Mouse (Mus musculus) intestine, postnatal 0 days (tissue): ENCODE measurements around the gene Thsd7a. TPM values are rescaled to one million over a fixed set of nuclear protein-coding genes. Genes with fewer than 3 reads are reported as not detected.

Experiments used
- ATAC-seq: fragments of 200-750 bp; cut with Nextera tagmentation; 2 replicates; pipeline ENCODE4 v1.8.0; 2017; ENCODE audit warnings: mild to moderate bottlenecking, moderate TSS enrichment, moderate library complexity
- H3K27ac ChIP-seq: fragments of 300-500 bp; sonication (generic); 2 replicates; pipeline ENCODE4 v1.5.1; 2014; ENCODE audit warnings: mild to moderate bottlenecking, low read depth, low read length, moderate library complexity
- H3K27me3 ChIP-seq: fragments of 300-500 bp; sonication (generic); replicated peaks from 2 replicates; pipeline ENCODE4 v1.6.1; 2014; ENCODE audit warnings: low read length, mixed read lengths; ENCODE audit not compliant: control insufficient read depth, insufficient read depth
- H3K36me3 ChIP-seq: fragments of 300-500 bp; sonication (generic); 2 replicates; pipeline ENCODE4 v1.6.1; 2014; ENCODE audit warnings: mild to moderate bottlenecking, moderate library complexity; ENCODE audit not compliant: control insufficient read depth, insufficient read depth
- H3K4me1 ChIP-seq: fragments of 300-500 bp; sonication (generic); replicated peaks from 2 replicates; pipeline ENCODE4 v1.6.1; 2014; ENCODE audit warnings: antibody characterized with exemption, low read length, mixed read lengths; ENCODE audit not compliant: control insufficient read depth, insufficient read depth
- H3K4me2 ChIP-seq: fragments of 300-500 bp; sonication (generic); replicated peaks from 2 replicates; pipeline ENCODE4 v1.6.1; 2014; ENCODE audit warnings: low read depth, mild to moderate bottlenecking, moderate library complexity
- H3K4me3 ChIP-seq: fragments of 300-500 bp; sonication (generic); 2 replicates; pipeline ENCODE4 v1.5.1; 2014; ENCODE audit warnings: low read depth, low read length
- H3K9ac ChIP-seq: fragments of 300-500 bp; sonication (generic); 2 replicates; pipeline ENCODE4 v1.6.1; 2014; ENCODE audit warnings: mild to moderate bottlenecking, low read depth, low read length
- H3K9me3 ChIP-seq: fragments of 300-500 bp; sonication (generic); 2 replicates; pipeline ENCODE4 v1.6.1; 2016; ENCODE audit warnings: mixed run types; ENCODE audit not compliant: control insufficient read depth
- CTCF ChIP-seq: sonication (generic); IDR thresholded peaks from 2 replicates; pipeline ENCODE4 v1.5.1; 2016; ENCODE audit warnings: low read depth, mild to moderate bottlenecking, control low read depth, antibody characterized with exemption, moderate library complexity
- WGBS: fragments of 180-500 bp; shearing (Covaris S2); extraction: QIAGEN DNeasy Blood & Tissue Kit; methylation state at CpG from one replicate; pipeline ENCODE4 v1.1.7; 2014; 5-methylcytosine and 5-hydroxymethylcytosine counted together
- polyA plus RNA-seq: library from polyadenylated mRNA; unstranded; fragments of >200 nt; fragmentation: Nextera tagmentation; extraction: Ambion mirVana; gene quantifications from 2 replicates; pipeline ENCODE4 v1.2.1, GENCODE M21; 2015

The Thsd7a gene
- polyA plus RNA-seq, 1 experiment from 2014 or later = 1.1 TPM

GRCm38 (mm10) chr6:12562336-12562735, 186.9 kb downstream of the Thsd7a start:
- H3K4me2 ChIP-seq = no peak overlapping the region
- no peak for ATAC-seq

GRCm38 (mm10) chr6:12560500-12560899, 188.7 kb downstream of the Thsd7a start:
- TF ChIP-seq CTCF = no peak
- 91% methylated on average over 2 of the region's 2 CpGs for WGBS

More at GRCm38 (mm10) chr6:12562336-12562735, 186.9 kb downstream of the Thsd7a start:
- 83% methylated on average over 3 of the region's 3 CpGs for WGBS
- no peak for TF ChIP-seq CTCF
- no peaks in the 10 kb centered on the region for H3K36me3 ChIP-seq
- H3K27me3 ChIP-seq = no peaks in the 10 kb centered on the region
- no peak overlapping the region for H3K9ac ChIP-seq
- no peak overlapping the region for H3K27ac ChIP-seq
- no peaks in the 10 kb centered on the region for H3K9me3 ChIP-seq
- no peak overlapping the region for H3K4me3 ChIP-seq
- H3K4me1 ChIP-seq = no peaks in the 10 kb centered on the region

GRCm38 (mm10) chr6:12555114-12556099, 193.8 kb downstream of the Thsd7a start:
- no peak overlapping the region for H3K4me3 ChIP-seq
- H3K36me3 ChIP-seq = no peaks in the 10 kb centered on the region
- no peaks in the 10 kb centered on the region for H3K4me1 ChIP-seq
- no peak overlapping the region for H3K9ac ChIP-seq
- H3K27me3 ChIP-seq = no peaks in the 10 kb centered on the region
- TF ChIP-seq CTCF = no peak
- H3K9me3 ChIP-seq = no peaks in the 10 kb centered on the region
- 88% methylated on average over 32 of the region's 32 CpGs for WGBS
- no peak overlapping the region for H3K4me2 ChIP-seq
- ATAC-seq = no peak
- H3K27ac ChIP-seq = no peak overlapping the region

More at GRCm38 (mm10) chr6:12560500-12560899, 188.7 kb downstream of the Thsd7a start:
- Histone ChIP-seq H3K36me3 (no peaks in the 10 kb centered on the region), H3K9ac (no peak overlapping the region), H3K27me3 (no peaks in the 10 kb centered on the region), H3K4me3 (no peak overlapping the region), H3K4me2 (no peak overlapping the region), H3K27ac (no peak overlapping the region), H3K4me1 (no peaks in the 10 kb centered on the region), H3K9me3 (no peaks in the 10 kb centered on the region)
- no peak for ATAC-seq

GRCm38 (mm10) chr6:12551176-12551575, 198.0 kb downstream of the Thsd7a start:
- H3K9me3 ChIP-seq = no peaks in the 10 kb centered on the region
- H3K27me3 ChIP-seq = no peaks in the 10 kb centered on the region
- WGBS = 80% methylated on average over 3 of the region's 3 CpGs
- no peak overlapping the region for H3K4me2 ChIP-seq
- TF ChIP-seq CTCF = no peak
- no peak overlapping the region for H3K9ac ChIP-seq
- no peaks in the 10 kb centered on the region for H3K36me3 ChIP-seq
- ATAC-seq = no peak
- H3K4me1 ChIP-seq = no peaks in the 10 kb centered on the region
- H3K27ac ChIP-seq = no peak overlapping the region
- no peak overlapping the region for H3K4me3 ChIP-seq

GRCm38 (mm10) chr6:12550054-12550655, 199.1 kb downstream of the Thsd7a start:
- Histone ChIP-seq H3K9me3 (no peaks in the 10 kb centered on the region), H3K27me3 (no peaks in the 10 kb centered on the region), H3K4me3 (no peak overlapping the region), H3K27ac (no peak overlapping the region), H3K4me2 (no peak overlapping the region), H3K36me3 (no peaks in the 10 kb centered on the region), H3K4me1 (no peaks in the 10 kb centered on the region), H3K9ac (no peak overlapping the region)
- ATAC-seq = no peak
- 76% methylated on average over 4 of the region's 4 CpGs for WGBS
- TF ChIP-seq CTCF = no peak

- H3K9me3 ChIP-seq = no peaks in the 10 kb centered on the region
- H3K36me3 ChIP-seq = no peaks in the 10 kb centered on the region
- 29% methylated on average over 5 of the region's 5 CpGs for WGBS
- no peak overlapping the region for H3K4me2 ChIP-seq
- TF ChIP-seq CTCF = no peak
- H3K9ac ChIP-seq = no peak overlapping the region
- no peak overlapping the region for H3K4me3 ChIP-seq
- H3K27ac ChIP-seq = no peak overlapping the region
- no peaks in the 10 kb centered on the region for H3K4me1 ChIP-seq
- no peaks in the 10 kb centered on the region for H3K27me3 ChIP-seq
- ATAC-seq = no peak
Observed at GRCm38 (mm10) chr6:12544096-12544495, 205.1 kb downstream of the Thsd7a start.
